Mouse (Mus musculus): ENCODE measurements around the gene Efcab11.

- no peak for TF ChIP-seq EP300 (IDR thresholded peaks at IDR 0.05; ENCODE audit: insufficient read depth, low read depth, low read length)
- TF ChIP-seq CTCF (IDR thresholded peaks at IDR 0.05) = no peak
Observed at GRCm38 (mm10) chr12:99671162-99671865, 212.9 kb downstream of the Efcab11 start.

Data from heart, adult 2 months (tissue).